ENCODE assay signal across 19 mouse cellular contexts in genomic region chr9:118151221-118151507, GRCm38 (mm10). TPM values are rescaled to one million over a fixed set of nuclear protein-coding genes. Genes with fewer than 3 reads are reported as not detected.
A peak's percentile ranks its signal among the peaks of the same experiment; 100 is the strongest.
DNase-seq lines count a peak whose midpoint lies in the region; ATAC-seq and TF ChIP-seq lines count a peak whose summit lies in the region.
"Had no signal": no experiment of that assay in that cellular context is flagged by ENCODE, and none has a peak within 500 bp of the region (broad histone marks: within the 10 kb centered on the region; RNA-seq: fewer than 3 reads in every experiment).

No protein-coding gene starts in this region.

- no peak overlapping the region for H3K4me3 ChIP-seq in intestine, embryonic 14.5 days (ENCODE audit: low read depth, low read length)
- H3K4me3 ChIP-seq in intestine, embryonic 16.5 days (ENCODE audit: low read length), result no peak overlapping the region
- H3K4me3 ChIP-seq in stomach, embryonic 15.5 days (replicated peaks), result no peak overlapping the region
- no peak overlapping the region for H3K4me3 ChIP-seq in stomach, postnatal 0 days (ENCODE audit: low read depth, low read length)
- no peak overlapping the region for H3K4me3 ChIP-seq in limb, embryonic 14.5 days (replicated peaks; ENCODE audit: low read length)
- no peak overlapping the region for H3K4me3 ChIP-seq in neural tube, embryonic 15.5 days (replicated peaks)
- H3K4me3 ChIP-seq in heart, embryonic 10.5 days, result no peak overlapping the region
- H3K4me3 ChIP-seq: embryonic facial prominence, embryonic 12.5 days; neural tube, embryonic 12.5 days had no signal

- no peak for ATAC-seq in intestine, embryonic 14.5 days (replicated peaks; ENCODE audit: low FRiP score, low TSS enrichment, low read depth)
- ATAC-seq in intestine, embryonic 16.5 days, result no peak
- ATAC-seq in stomach, embryonic 15.5 days (ENCODE audit: insufficient read depth, low FRiP score, low read depth), result no peak
- ATAC-seq in stomach, postnatal 0 days (ENCODE audit: low FRiP score, low TSS enrichment), result no peak
- no peak for ATAC-seq in limb, embryonic 14.5 days (ENCODE audit: low FRiP score, low read depth)
- ATAC-seq in neural tube, embryonic 15.5 days (ENCODE audit: low FRiP score), result no peak
- ATAC-seq: CD4-positive, CD25-positive, alpha-beta regulatory T cell, adult 4 months; intestine, postnatal 0 days; Patski had no signal

- DNase-seq in intestine, embryonic 14.5 days (ENCODE audit: low spot score), result peak; percentile 44
- DNase-seq in stomach, postnatal 0 days (ENCODE audit: low spot score), result no peak
- no peak for DNase-seq in limb, embryonic 14.5 days (ENCODE audit: low spot score)
- no peak for DNase-seq in embryo, embryonic 10 days (ENCODE audit: low spot score)
- DNase-seq in heart, embryonic 10.5 days (ENCODE audit: low spot score), result no peak
- DNase-seq: gastrocnemius, postnatal 25 days; heart, postnatal 36 days; lung, adult 2 months; thymus, postnatal 14 days had no signal

- H3K36me3 ChIP-seq in intestine, embryonic 14.5 days (ENCODE audit: control insufficient read depth, insufficient read depth, low read length), result no peaks in the 10 kb centered on the region
- H3K36me3 ChIP-seq in intestine, embryonic 16.5 days (ENCODE audit: control insufficient read depth, insufficient read depth, low read length), result no peaks in the 10 kb centered on the region
- no peaks in the 10 kb centered on the region for H3K36me3 ChIP-seq in stomach, embryonic 15.5 days
- H3K36me3 ChIP-seq in stomach, postnatal 0 days (ENCODE audit: control insufficient read depth, insufficient read depth, low read length), result no peaks in the 10 kb centered on the region
- H3K36me3 ChIP-seq in limb, embryonic 14.5 days (ENCODE audit: control insufficient read depth, insufficient read depth, low read length), result no peaks in the 10 kb centered on the region
- no peaks in the 10 kb centered on the region for H3K36me3 ChIP-seq in neural tube, embryonic 15.5 days
- no peaks in the 10 kb centered on the region for H3K36me3 ChIP-seq in heart, embryonic 10.5 days
- H3K36me3 ChIP-seq: embryonic facial prominence, embryonic 12.5 days; midbrain, embryonic 15.5 days; neural tube, embryonic 12.5 days had no signal

- WGBS in intestine, embryonic 14.5 days, result 91% methylated on average over 1 of the region's 1 CpGs
- WGBS in intestine, embryonic 16.5 days, result 98% methylated on average over 1 of the region's 1 CpGs
- 93% methylated on average over 1 of the region's 1 CpGs for WGBS in stomach, embryonic 15.5 days
- 91% methylated on average over 1 of the region's 1 CpGs for WGBS in stomach, postnatal 0 days
- 96% methylated on average over 1 of the region's 1 CpGs for WGBS in limb, embryonic 14.5 days
- WGBS in neural tube, embryonic 15.5 days, result 98% methylated on average over 1 of the region's 1 CpGs
- 94% methylated on average over 1 of the region's 1 CpGs for WGBS in heart, embryonic 10.5 days

- H3K4me2 ChIP-seq in intestine, embryonic 14.5 days (ENCODE audit: low read length), result no peak overlapping the region
- no peak overlapping the region for H3K4me2 ChIP-seq in intestine, embryonic 16.5 days (ENCODE audit: low read depth, low read length)
- 0 out of 2 replicates have a peak overlapping the region, but pooled peaks have one; percentile 6 for H3K4me2 ChIP-seq in stomach, embryonic 15.5 days
- H3K4me2 ChIP-seq in stomach, postnatal 0 days (replicated peaks; ENCODE audit: low read depth), result no peak overlapping the region
- peak overlapping the region; percentile 76; the same call in 1 of the 2 replicates for H3K4me2 ChIP-seq in limb, embryonic 14.5 days (replicated peaks; ENCODE audit: low read depth, low read length, severe bottlenecking)
- H3K4me2 ChIP-seq in neural tube, embryonic 15.5 days, result peak overlapping the region; percentile 59

- H3K4me1 ChIP-seq in intestine, embryonic 14.5 days (replicated peaks; ENCODE audit: control insufficient read depth, insufficient read depth, low read length), result peaks cover 8% of the 10 kb centered on the region; the same call in 1 of the 2 replicates
- H3K4me1 ChIP-seq in intestine, embryonic 16.5 days (ENCODE audit: control insufficient read depth, insufficient read depth, low read length), result 0 out of 2 replicates have a peak, but pooled peaks cover 11% of the 10 kb centered on the region
- H3K4me1 ChIP-seq in stomach, embryonic 15.5 days, result peaks cover 13% of the 10 kb centered on the region
- H3K4me1 ChIP-seq in stomach, postnatal 0 days (replicated peaks; ENCODE audit: control insufficient read depth, insufficient read depth), result no peaks in the 10 kb centered on the region
- H3K4me1 ChIP-seq in limb, embryonic 14.5 days (ENCODE audit: control insufficient read depth, insufficient read depth, low read length), result peaks cover 11% of the 10 kb centered on the region
- peaks cover 24% of the 10 kb centered on the region for H3K4me1 ChIP-seq in neural tube, embryonic 15.5 days
- H3K4me1 ChIP-seq in heart, embryonic 10.5 days, result peaks cover 12% of the 10 kb centered on the region

- TF ChIP-seq POLR2A in limb, embryonic 14.5 days (IDR thresholded peaks at IDR 0.05; ENCODE audit: borderline replicate concordance, extremely low read depth, insufficient read depth, insufficient read length), result no peak

- no peak overlapping the region for H3K27ac ChIP-seq in intestine, embryonic 14.5 days (ENCODE audit: low read depth)
- no peak overlapping the region for H3K27ac ChIP-seq in intestine, embryonic 16.5 days (ENCODE audit: low read length)
- H3K27ac ChIP-seq in stomach, embryonic 15.5 days, result no peak overlapping the region
- H3K27ac ChIP-seq in stomach, postnatal 0 days (replicated peaks), result no peak overlapping the region
- no peak overlapping the region for H3K27ac ChIP-seq in limb, embryonic 14.5 days (replicated peaks; ENCODE audit: low read depth, low read length)
- 0 out of 2 replicates have a peak overlapping the region, but pooled peaks have one; percentile 8 for H3K27ac ChIP-seq in neural tube, embryonic 15.5 days (replicated peaks)
- H3K27ac ChIP-seq in heart, embryonic 10.5 days, result no peak overlapping the region
- H3K27ac ChIP-seq: embryonic facial prominence, embryonic 12.5 days; macrophage; neural tube, embryonic 12.5 days had no signal

- no peaks in the 10 kb centered on the region for H3K27me3 ChIP-seq in intestine, embryonic 14.5 days (replicated peaks; ENCODE audit: control insufficient read depth, insufficient read depth, low read length)
- no peaks in the 10 kb centered on the region for H3K27me3 ChIP-seq in intestine, embryonic 16.5 days (replicated peaks; ENCODE audit: control insufficient read depth, insufficient read depth, low read length)
- H3K27me3 ChIP-seq in stomach, embryonic 15.5 days (replicated peaks), result no peaks in the 10 kb centered on the region
- H3K27me3 ChIP-seq in stomach, postnatal 0 days (ENCODE audit: control insufficient read depth, insufficient read depth, low read length), result no peaks in the 10 kb centered on the region
- no peaks in the 10 kb centered on the region for H3K27me3 ChIP-seq in limb, embryonic 14.5 days (ENCODE audit: control insufficient read depth, insufficient read depth, low read length)
- H3K27me3 ChIP-seq in neural tube, embryonic 15.5 days (replicated peaks), result no peaks in the 10 kb centered on the region
- no peaks in the 10 kb centered on the region for H3K27me3 ChIP-seq in heart, embryonic 10.5 days (ENCODE audit: insufficient read depth, poor library complexity, severe bottlenecking)
- H3K27me3 ChIP-seq: embryonic facial prominence, embryonic 12.5 days; midbrain, embryonic 15.5 days; neural tube, embryonic 12.5 days; Patski had no signal

- H3K9ac ChIP-seq in intestine, embryonic 14.5 days (ENCODE audit: low read length), result no peak overlapping the region
- H3K9ac ChIP-seq in intestine, embryonic 16.5 days (ENCODE audit: low read depth, low read length), result no peak overlapping the region
- H3K9ac ChIP-seq in stomach, embryonic 15.5 days, result no peak overlapping the region
- no peak overlapping the region for H3K9ac ChIP-seq in stomach, postnatal 0 days (ENCODE audit: low read length)
- no peak overlapping the region for H3K9ac ChIP-seq in limb, embryonic 14.5 days (ENCODE audit: low read depth, low read length, severe bottlenecking)
- H3K9ac ChIP-seq in neural tube, embryonic 15.5 days (replicated peaks), result no peak overlapping the region
- H3K9ac ChIP-seq: embryonic facial prominence, embryonic 12.5 days; midbrain, embryonic 15.5 days; neural tube, embryonic 12.5 days had no signal

- H3K9me3 ChIP-seq in intestine, embryonic 14.5 days (ENCODE audit: control insufficient read depth, low read length), result no peaks in the 10 kb centered on the region
- no peaks in the 10 kb centered on the region for H3K9me3 ChIP-seq in intestine, embryonic 16.5 days (ENCODE audit: control insufficient read depth, low read length)
- no peaks in the 10 kb centered on the region for H3K9me3 ChIP-seq in stomach, embryonic 15.5 days
- H3K9me3 ChIP-seq in stomach, postnatal 0 days (ENCODE audit: control insufficient read depth, low read length), result no peaks in the 10 kb centered on the region
- H3K9me3 ChIP-seq in limb, embryonic 14.5 days (ENCODE audit: control insufficient read depth, low read length), result no peaks in the 10 kb centered on the region
- H3K9me3 ChIP-seq in neural tube, embryonic 15.5 days (replicated peaks), result no peaks in the 10 kb centered on the region
- H3K9me3 ChIP-seq in heart, embryonic 10.5 days, result no peaks in the 10 kb centered on the region
- H3K9me3 ChIP-seq: embryonic facial prominence, embryonic 12.5 days; midbrain, embryonic 15.5 days; neural tube, embryonic 12.5 days had no signal

- no peak for TF ChIP-seq CTCF in stomach, postnatal 0 days (IDR thresholded peaks at IDR 0.05; ENCODE audit: low read depth)

- TF ChIP-seq EP300 in stomach, postnatal 0 days (optimal IDR thresholded peaks at IDR 0.05), result no peak

RNA-seq across cellular contexts. Expression of gene Cmc1, which starts 1.2 kb away (rescaled TPM):
- 54.3 and 61.1 TPM in 2 replicates for polyA plus RNA-seq in intestine, embryonic 14.5 days (2014; fragmentation: Nextera tagmentation; extraction: Ambion mirVana)
- polyA plus RNA-seq in intestine, embryonic 16.5 days (2015; fragmentation: Nextera tagmentation; extraction: Ambion mirVana), result 57.6 and 69.8 TPM in 2 replicates
- polyA plus RNA-seq in stomach, embryonic 15.5 days (2015; fragmentation: Nextera tagmentation; extraction: Ambion mirVana), result 46.6 and 50.8 TPM in 2 replicates
- polyA plus RNA-seq in stomach, postnatal 0 days (2015; fragmentation: Nextera tagmentation; extraction: Ambion mirVana), result 73.7 and 74.2 TPM in 2 replicates
- polyA plus RNA-seq in limb, embryonic 14.5 days (2012; rRNA removed), result 5.9 and 10.5 TPM in 2 replicates
- 43.4 and 50.1 TPM in 2 replicates for polyA plus RNA-seq in limb, embryonic 14.5 days (2014; fragmentation: Nextera tagmentation; extraction: Ambion mirVana)
- 39.1 and 39.8 TPM in 2 replicates for polyA plus RNA-seq in neural tube, embryonic 15.5 days (2015; fragmentation: Nextera tagmentation; extraction: Ambion mirVana)
- 30.2 and 36.5 TPM in 2 replicates for polyA plus RNA-seq in heart, embryonic 10.5 days (2016; fragmentation: Nextera tagmentation; extraction: Ambion mirVana)

Comparison
In these comparisons a context has a peak if more than half of its experiments do, and no peak if none do; other contexts are left out.
1. H3K4me2 ChIP-seq: peak in stomach, embryonic 15.5 days (single experiment), limb, embryonic 14.5 days (single experiment) and neural tube, embryonic 15.5 days (single experiment); none in intestine, embryonic 14.5 days (single experiment), intestine, embryonic 16.5 days (single experiment) and stomach, postnatal 0 days (single experiment).